Mouse (Mus musculus) intestine, postnatal 0 days (tissue): ENCODE data around the gene Mex3d. TPM values are rescaled to one million over a fixed set of nuclear protein-coding genes. Genes with fewer than 3 reads are reported as not detected.
A peak's percentile ranks its signal among the peaks of the same experiment; 100 is the strongest.

Experiments
- ATAC-seq: fragments of 200-750 bp; cut with Nextera tagmentation; 2 replicates; pipeline ENCODE4 v1.8.0; 2017; ENCODE audit warnings: mild to moderate bottlenecking, moderate TSS enrichment, moderate library complexity
- H3K27ac ChIP-seq: fragments of 300-500 bp; sonication (generic); 2 replicates; pipeline ENCODE4 v1.5.1; 2014; ENCODE audit warnings: mild to moderate bottlenecking, low read depth, low read length, moderate library complexity
- H3K27me3 ChIP-seq: fragments of 300-500 bp; sonication (generic); replicated peaks from 2 replicates; pipeline ENCODE4 v1.6.1; 2014; ENCODE audit warnings: low read length, mixed read lengths; ENCODE audit not compliant: control insufficient read depth, insufficient read depth
- H3K36me3 ChIP-seq: fragments of 300-500 bp; sonication (generic); 2 replicates; pipeline ENCODE4 v1.6.1; 2014; ENCODE audit warnings: mild to moderate bottlenecking, moderate library complexity; ENCODE audit not compliant: control insufficient read depth, insufficient read depth
- H3K4me1 ChIP-seq: fragments of 300-500 bp; sonication (generic); replicated peaks from 2 replicates; pipeline ENCODE4 v1.6.1; 2014; ENCODE audit warnings: antibody characterized with exemption, low read length, mixed read lengths; ENCODE audit not compliant: control insufficient read depth, insufficient read depth
- H3K4me2 ChIP-seq: fragments of 300-500 bp; sonication (generic); replicated peaks from 2 replicates; pipeline ENCODE4 v1.6.1; 2014; ENCODE audit warnings: low read depth, mild to moderate bottlenecking, moderate library complexity
- H3K4me3 ChIP-seq: fragments of 300-500 bp; sonication (generic); 2 replicates; pipeline ENCODE4 v1.5.1; 2014; ENCODE audit warnings: low read depth, low read length
- H3K9ac ChIP-seq: fragments of 300-500 bp; sonication (generic); 2 replicates; pipeline ENCODE4 v1.6.1; 2014; ENCODE audit warnings: mild to moderate bottlenecking, low read depth, low read length
- H3K9me3 ChIP-seq: fragments of 300-500 bp; sonication (generic); 2 replicates; pipeline ENCODE4 v1.6.1; 2016; ENCODE audit warnings: mixed run types; ENCODE audit not compliant: control insufficient read depth
- CTCF ChIP-seq: sonication (generic); IDR thresholded peaks from 2 replicates; pipeline ENCODE4 v1.5.1; 2016; ENCODE audit warnings: low read depth, mild to moderate bottlenecking, control low read depth, antibody characterized with exemption, moderate library complexity
- WGBS: fragments of 180-500 bp; shearing (Covaris S2); extraction: QIAGEN DNeasy Blood & Tissue Kit; methylation state at CpG from one replicate; pipeline ENCODE4 v1.1.7; 2014; 5-methylcytosine and 5-hydroxymethylcytosine counted together
- microRNA-seq: library from miRNA; unstranded; fragments of <30 nt; microRNA quantifications from one replicate; pipeline ENCODE4, GENCODE M21; 2016
- polyA plus RNA-seq: library from polyadenylated mRNA; unstranded; fragments of >200 nt; fragmentation: Nextera tagmentation; extraction: Ambion mirVana; gene quantifications from 2 replicates; pipeline ENCODE4 v1.2.1, GENCODE M21; 2015

Mex3d gene
- polyA plus RNA-seq, 1 experiment from 2014 or later, result 4.2 TPM

DNA sequence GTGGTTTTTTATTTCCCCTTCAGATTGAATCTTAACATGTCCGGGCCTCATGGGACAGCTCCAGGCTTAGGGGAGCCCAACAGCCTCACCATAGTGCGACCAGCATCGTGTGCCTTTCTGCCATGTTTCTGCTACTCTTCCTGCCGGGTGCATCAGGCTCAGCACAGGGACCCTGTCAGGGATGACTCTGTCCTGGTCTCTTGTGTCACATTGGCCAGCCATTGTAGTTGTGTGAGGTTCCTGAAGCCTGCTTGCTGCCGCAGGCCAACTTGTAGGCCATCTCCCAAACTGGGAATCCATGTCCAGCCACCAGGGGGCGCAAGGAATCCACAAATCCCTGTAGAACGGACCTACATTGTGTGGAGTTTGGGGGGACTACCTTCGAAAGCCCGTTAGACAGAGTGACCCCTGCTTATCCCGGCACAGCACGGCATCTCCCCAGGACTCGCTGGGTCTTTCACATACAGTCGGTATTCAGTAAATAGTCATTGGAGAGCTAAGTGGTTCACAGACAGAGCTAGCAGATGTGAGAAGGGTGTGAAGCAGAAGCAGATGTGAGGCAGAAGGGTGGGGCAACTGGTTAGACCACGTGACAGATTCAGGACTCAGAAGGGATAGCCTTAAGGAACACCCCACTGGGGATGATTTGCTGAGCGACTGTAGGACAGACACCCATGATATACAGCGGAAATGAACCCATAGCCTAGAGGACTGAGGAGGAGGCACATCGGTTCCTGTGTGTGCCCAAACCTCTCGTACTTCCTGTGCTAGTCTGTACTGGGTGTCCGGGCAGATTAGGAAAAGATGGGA lies 47.3 kb downstream of the Mex3d start:
- WGBS, result 21% methylated on average over 19 of the region's 19 CpGs
- TF ChIP-seq CTCF, result peak; percentile 95
- Histone ChIP-seq H3K27ac (no peak overlapping the region), H3K9ac (no peak overlapping the region), H3K9me3 (no peaks in the 10 kb centered on the region), H3K4me1 (peaks cover 20% of the 10 kb centered on the region), H3K27me3 (peaks cover 19% of the 10 kb centered on the region), H3K4me2 (0 out of 2 replicates have a peak overlapping the region, but pooled peaks have one; percentile 6), H3K4me3 (no peak overlapping the region), H3K36me3 (peaks cover 13% of the 10 kb centered on the region)
- 0 out of 2 replicates have a peak, but pooled peaks have one; percentile 15 for ATAC-seq

DNA sequence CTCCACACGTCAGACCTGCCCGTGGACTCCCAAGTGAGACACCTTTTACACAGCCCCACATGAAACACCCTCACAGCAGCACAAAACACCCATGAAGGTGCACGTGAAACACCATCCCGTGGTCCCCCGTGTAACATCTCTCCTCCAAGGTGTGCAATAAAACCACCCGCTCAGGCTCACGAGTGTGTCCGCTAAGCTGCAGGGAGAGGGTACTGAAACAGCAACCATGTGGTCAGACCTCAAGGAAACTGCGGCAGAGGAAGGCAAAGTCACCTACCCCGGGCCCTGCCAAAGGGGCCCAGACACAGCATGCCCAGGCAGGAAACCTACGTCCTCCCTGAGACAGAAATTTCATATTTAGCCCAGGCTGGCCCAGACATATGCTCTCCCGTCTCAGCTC lies 51.2 kb downstream of the Mex3d start:
- H3K9me3 ChIP-seq, result no peaks in the 10 kb centered on the region
- H3K4me3 ChIP-seq, result no peak overlapping the region
- peaks cover 4% of the 10 kb centered on the region; the same call in 1 of the 2 replicates for H3K27me3 ChIP-seq
- H3K27ac ChIP-seq, result no peak overlapping the region
- no peak overlapping the region for H3K9ac ChIP-seq
- no peak for ATAC-seq
- peaks cover 22% of the 10 kb centered on the region for H3K36me3 ChIP-seq
- no peak overlapping the region for H3K4me2 ChIP-seq
- H3K4me1 ChIP-seq, result 0 out of 2 replicates have a peak, but pooled peaks cover 9% of the 10 kb centered on the region
- 80% methylated on average over 12 of the region's 12 CpGs for WGBS
- TF ChIP-seq CTCF, result no peak

DNA sequence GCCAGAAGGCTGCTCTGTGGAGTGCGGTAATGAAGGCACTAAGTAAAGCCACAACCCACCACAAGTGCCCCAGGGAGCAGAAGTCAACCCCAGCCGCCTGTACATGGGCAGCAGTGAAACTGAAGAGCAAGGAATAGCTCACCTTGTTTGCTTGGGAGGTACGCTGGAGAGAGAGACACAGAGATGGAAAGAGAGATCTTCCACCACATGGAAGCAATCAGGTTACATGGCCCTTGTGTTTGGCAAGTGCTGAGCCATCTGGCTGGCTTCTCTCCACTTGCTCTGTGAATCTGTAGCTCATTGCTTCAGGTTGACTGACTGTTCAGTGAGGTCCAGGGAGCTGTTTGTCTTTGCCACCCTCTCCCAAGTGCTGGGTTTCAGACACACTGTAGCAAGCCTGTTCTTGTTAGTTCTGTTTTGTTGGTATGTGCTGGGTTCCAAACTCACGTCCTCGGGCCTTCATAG lies 54.9 kb downstream of the Mex3d start:
- Histone ChIP-seq H3K27me3 (no peaks in the 10 kb centered on the region), H3K4me2 (peak overlapping the region; percentile 81), H3K4me1 (no peaks in the 10 kb centered on the region; the same call in 1 of the 2 replicates), H3K9ac (peak overlapping the region; percentile 26; the same call in 1 of the 2 replicates), H3K9me3 (no peaks in the 10 kb centered on the region), H3K36me3 (peaks cover 22% of the 10 kb centered on the region), H3K27ac (peak overlapping the region; percentile 82), H3K4me3 (no peak overlapping the region)
- no peak for TF ChIP-seq CTCF
- ATAC-seq, result no peak
- WGBS, result 52% methylated on average over 5 of the region's 5 CpGs

DNA sequence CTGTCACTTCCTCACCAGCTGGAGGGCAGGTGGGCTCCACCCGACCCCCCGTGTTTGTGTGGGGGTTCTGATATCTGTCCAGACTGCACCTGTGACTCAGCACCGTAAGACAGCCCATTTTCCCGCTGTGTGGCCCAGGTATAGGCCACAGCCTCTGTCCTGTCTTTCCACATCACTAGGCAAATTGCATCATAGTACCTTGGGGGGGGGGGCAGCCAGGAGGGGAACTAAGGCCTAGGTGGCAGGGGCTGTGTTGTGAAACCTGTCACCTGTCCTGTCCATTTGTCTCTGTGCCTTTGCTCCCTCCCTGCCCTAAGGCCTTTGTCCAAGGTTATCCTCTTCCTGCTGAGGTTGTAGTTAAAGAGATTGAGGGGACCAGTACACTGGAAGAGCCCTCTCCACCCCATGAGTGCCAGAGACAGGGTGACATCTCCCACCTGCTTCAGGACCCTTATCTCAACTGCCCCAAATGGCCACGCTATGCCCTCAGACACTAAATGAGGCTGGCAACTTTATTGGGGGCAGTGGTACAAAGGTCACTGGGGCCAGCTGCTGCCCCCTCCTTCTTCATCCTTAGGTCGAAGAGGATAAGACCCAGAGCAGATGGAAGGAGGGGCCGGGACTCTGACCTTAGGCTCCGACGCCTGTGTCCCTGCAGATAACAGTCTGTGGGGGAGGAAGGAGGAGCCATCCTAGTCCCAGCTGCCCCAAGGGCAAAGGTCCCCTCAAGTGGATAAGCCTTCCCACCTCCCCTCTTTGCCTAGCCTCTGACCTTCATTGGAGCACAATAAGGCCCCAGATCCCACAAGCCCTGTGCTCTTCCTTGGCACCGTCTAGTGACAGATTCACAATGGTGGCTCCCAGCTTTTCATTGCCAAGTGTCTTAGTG lies 55.6 kb downstream of the Mex3d start:
- ATAC-seq, result peak; percentile 59
- peak overlapping the region; percentile 49 for H3K4me3 ChIP-seq
- H3K9ac ChIP-seq, result peak overlapping the region; percentile 26; the same call in 1 of the 2 replicates
- H3K27ac ChIP-seq, result peak overlapping the region; percentile 82
- peak overlapping the region; percentile 81 for H3K4me2 ChIP-seq
- H3K36me3 ChIP-seq, result peaks cover 22% of the 10 kb centered on the region
- WGBS, result 31% methylated on average over 10 of the region's 10 CpGs
- no peak for TF ChIP-seq CTCF
- H3K9me3 ChIP-seq, result no peaks in the 10 kb centered on the region
- H3K27me3 ChIP-seq, result no peaks in the 10 kb centered on the region
- H3K4me1 ChIP-seq, result no peaks in the 10 kb centered on the region; the same call in 1 of the 2 replicates

DNA sequence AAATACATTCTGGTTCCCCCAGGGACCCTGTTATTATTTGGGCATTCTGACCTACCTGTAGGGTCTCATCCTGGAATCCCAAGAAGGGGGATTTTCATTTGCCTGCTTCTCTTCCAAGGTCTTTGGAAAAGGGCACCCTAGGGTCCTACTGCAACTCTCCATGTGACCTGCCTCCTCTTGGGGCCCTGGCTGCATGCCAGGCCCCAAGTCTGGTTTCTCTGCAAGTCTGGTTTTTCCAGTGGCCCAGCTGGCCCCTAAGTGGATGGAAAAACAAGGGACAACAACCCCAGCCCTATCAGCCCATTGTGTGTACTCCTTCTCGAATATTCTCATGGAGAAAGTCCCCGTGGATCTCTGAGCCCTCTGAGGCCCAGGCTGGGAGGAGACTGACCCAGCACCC lies 56.6 kb downstream of the Mex3d start:
- ATAC-seq, result no peak
- H3K4me1 ChIP-seq, result no peaks in the 10 kb centered on the region; the same call in 1 of the 2 replicates
- no peaks in the 10 kb centered on the region for H3K27me3 ChIP-seq
- H3K9ac ChIP-seq, result peak overlapping the region; percentile 44; the same call in 1 of the 2 replicates
- no peak for TF ChIP-seq CTCF
- no peaks in the 10 kb centered on the region for H3K9me3 ChIP-seq
- 36% methylated on average over 2 of the region's 2 CpGs for WGBS
- peak overlapping the region; percentile 49 for H3K4me3 ChIP-seq
- peaks cover 20% of the 10 kb centered on the region for H3K36me3 ChIP-seq
- peak overlapping the region; percentile 81 for H3K4me2 ChIP-seq
- H3K27ac ChIP-seq, result peak overlapping the region; percentile 82

Small RNA genes lying within 50 kb of the gene (microRNA-seq; reads per million reads assigned to microRNA genes)
- not detected for gene Gm22721

Other genes starting within 250 kb of the Mex3d start
- 1,009 and 1,013 TPM in 2 replicates for gene Atp5d, start 249.0 kb downstream of the Mex3d start, polyA plus RNA-seq
- 2.1 and 2.7 TPM in 2 replicates for gene Cbarp, start 246.8 kb downstream of the Mex3d start, polyA plus RNA-seq
- 18.1 and 19.5 TPM in 2 replicates for gene Midn, start 239.4 kb downstream of the Mex3d start, polyA plus RNA-seq
- gene Cirbp, start 221.7 kb downstream of the Mex3d start, polyA plus RNA-seq, result 222 and 228 TPM in 2 replicates
- gene 1600002K03Rik, start 214.7 kb downstream of the Mex3d start, polyA plus RNA-seq, result 12.7 and 13.9 TPM in 2 replicates
- 3.5 and 3.8 TPM in 2 replicates for gene Efna2, start 208.2 kb downstream of the Mex3d start, polyA plus RNA-seq
- 21.9 and 22.5 TPM in 2 replicates for gene Mum1, start 161.2 kb downstream of the Mex3d start, polyA plus RNA-seq
- 584 and 605 TPM in 2 replicates for gene Ndufs7, start 138.5 kb downstream of the Mex3d start, polyA plus RNA-seq
- gene Gamt, start 126.6 kb downstream of the Mex3d start, polyA plus RNA-seq, result 30.1 and 37.2 TPM in 2 replicates
- 26.6 and 29.0 TPM in 2 replicates for gene Dazap1, start 126.2 kb downstream of the Mex3d start, polyA plus RNA-seq
- 708 and 727 TPM in 2 replicates for gene Rps15, start 95.2 kb downstream of the Mex3d start, polyA plus RNA-seq
- 1.1 and 1.6 TPM in 2 replicates for gene Apc2, start 91.7 kb downstream of the Mex3d start, polyA plus RNA-seq
- 85.2 and 87.6 TPM in 2 replicates for gene 2310011J03Rik, start 67.1 kb downstream of the Mex3d start, polyA plus RNA-seq
- gene Pcsk4, start 58.2 kb downstream of the Mex3d start, polyA plus RNA-seq, result 13.1 and 18.8 TPM in 2 replicates
- 261 and 282 TPM in 2 replicates for gene Reep6, start 57.7 kb downstream of the Mex3d start, polyA plus RNA-seq
- 46.7 and 50.4 TPM in 2 replicates for gene Adamtsl5, start 39.2 kb downstream of the Mex3d start, polyA plus RNA-seq
- 0.09 and 0.20 TPM in 2 replicates for gene Plk5, start 31.2 kb downstream of the Mex3d start, polyA plus RNA-seq
- 48.0 and 51.0 TPM in 2 replicates for gene Mbd3, start 11.9 kb upstream of the Mex3d start, polyA plus RNA-seq
- 1,032 and 1,082 TPM in 2 replicates for gene Uqcr11, start 19.2 kb upstream of the Mex3d start, polyA plus RNA-seq
- gene Tcf3, start 46.0 kb upstream of the Mex3d start, polyA plus RNA-seq, result 34.1 and 34.5 TPM in 2 replicates
- gene Onecut3, start 107.2 kb upstream of the Mex3d start, polyA plus RNA-seq, result 0.05 and 0.09 TPM in 2 replicates
- gene Atp8b3, start 151.5 kb upstream of the Mex3d start, polyA plus RNA-seq, result 0.03 TPM in 2 replicates
- 9.1 and 10.1 TPM in 2 replicates for gene Rexo1, start 173.9 kb upstream of the Mex3d start, polyA plus RNA-seq
- 4.8 and 5.3 TPM in 2 replicates for gene Klf16, start 189.7 kb upstream of the Mex3d start, polyA plus RNA-seq
- 116 and 117 TPM in 2 replicates for gene Abhd17a, start 202.7 kb upstream of the Mex3d start, polyA plus RNA-seq
- 86.5 and 88.5 TPM in 2 replicates for gene Scamp4, start 215.2 kb upstream of the Mex3d start, polyA plus RNA-seq
- 5.4 and 6.6 TPM in 2 replicates for gene Adat3, start 215.2 kb upstream of the Mex3d start, polyA plus RNA-seq
- 2.3 and 2.6 TPM in 2 replicates for gene Gm49322, start 218.4 kb upstream of the Mex3d start, polyA plus RNA-seq
- gene Csnk1g2, start 235.2 kb upstream of the Mex3d start, polyA plus RNA-seq, result 97.5 and 99.2 TPM in 2 replicates